Mouse (Mus musculus): ENCODE data around the gene Rassf5. TPM values are rescaled to one million over a fixed set of nuclear protein-coding genes. Genes with fewer than 3 reads are reported as not detected.

Gene Rassf5
- polyA plus RNA-seq, 1 experiment from 2014 or later = 4.0 TPM

- H3K27me3 ChIP-seq (replicated peaks; ENCODE audit: control insufficient read depth, insufficient read depth, low read length) = no peaks in the 10 kb centered on the region
- no peaks in the 10 kb centered on the region for H3K9me3 ChIP-seq (ENCODE audit: control insufficient read depth, low read length)
- no peaks in the 10 kb centered on the region for H3K4me1 ChIP-seq (ENCODE audit: control insufficient read depth, insufficient read depth, low read length)
- ATAC-seq (ENCODE audit: low read depth) (no peak), DNase-seq (ENCODE audit: low spot score) (peak; percentile 42)
- no peak overlapping the region for H3K27ac ChIP-seq (replicated peaks; ENCODE audit: low read depth, low read length)
- H3K4me3 ChIP-seq (ENCODE audit: low read depth, low read length) = no peak overlapping the region
- peaks cover 4% of the 10 kb centered on the region; the same call in 1 of the 2 replicates for H3K36me3 ChIP-seq (ENCODE audit: control insufficient read depth, insufficient read depth, low read length)
- 69% methylated on average over 8 of the region's 8 CpGs for WGBS
- no peak overlapping the region for H3K9ac ChIP-seq (ENCODE audit: low read depth, low read length)
- no peak overlapping the region for H3K4me2 ChIP-seq (ENCODE audit: low read depth, low read length)
Observed at GRCm38 (mm10) chr1:131184956-131185660, 60.0 kb downstream of the Rassf5 start.

- DNase-seq (ENCODE audit: low spot score) = peak; percentile 87
- H3K27ac ChIP-seq (replicated peaks; ENCODE audit: low read depth, low read length) = no peak overlapping the region
- WGBS = 55% methylated on average over 9 of the region's 9 CpGs
- H3K36me3 ChIP-seq (ENCODE audit: control insufficient read depth, insufficient read depth, low read length) = peaks cover 10% of the 10 kb centered on the region
- H3K4me1 ChIP-seq (ENCODE audit: control insufficient read depth, insufficient read depth, low read length) = no peaks in the 10 kb centered on the region
- H3K4me2 ChIP-seq (ENCODE audit: low read depth, low read length) = no peak overlapping the region
- H3K9ac ChIP-seq (ENCODE audit: low read depth, low read length) = no peak overlapping the region
- no peaks in the 10 kb centered on the region for H3K9me3 ChIP-seq (ENCODE audit: control insufficient read depth, low read length)
- no peak overlapping the region for H3K4me3 ChIP-seq (ENCODE audit: low read depth, low read length)
- H3K27me3 ChIP-seq (replicated peaks; ENCODE audit: control insufficient read depth, insufficient read depth, low read length) = no peaks in the 10 kb centered on the region
- ATAC-seq (ENCODE audit: low read depth) = peak; percentile 41; the same call in 1 of the 2 replicates
Observed at GRCm38 (mm10) chr1:131184253-131184955, 60.7 kb downstream of the Rassf5 start.

- Histone ChIP-seq H3K4me3 (ENCODE audit: low read depth, low read length) (no peak overlapping the region), H3K9ac (ENCODE audit: low read depth, low read length) (no peak overlapping the region), H3K4me1 (ENCODE audit: control insufficient read depth, insufficient read depth, low read length) (no peaks in the 10 kb centered on the region), H3K4me2 (ENCODE audit: low read depth, low read length) (no peak overlapping the region), H3K27me3 (replicated peaks; ENCODE audit: control insufficient read depth, insufficient read depth, low read length) (no peaks in the 10 kb centered on the region), H3K36me3 (ENCODE audit: control insufficient read depth, insufficient read depth, low read length) (peaks cover 18% of the 10 kb centered on the region), H3K27ac (replicated peaks; ENCODE audit: low read depth, low read length) (no peak overlapping the region), H3K9me3 (ENCODE audit: control insufficient read depth, low read length) (no peaks in the 10 kb centered on the region)
- WGBS = 81% methylated on average over 7 of the region's 7 CpGs
- ATAC-seq (ENCODE audit: low read depth) (no peak), DNase-seq (ENCODE audit: low spot score) (no peak)
Observed at GRCm38 (mm10) chr1:131183201-131183600, 61.9 kb downstream of the Rassf5 start.

GRCm38 (mm10) chr1:131181642-131182527 is 63.2 kb downstream of the Rassf5 start:
- no peaks in the 10 kb centered on the region for H3K4me1 ChIP-seq (ENCODE audit: control insufficient read depth, insufficient read depth, low read length)
- no peaks in the 10 kb centered on the region for H3K9me3 ChIP-seq (ENCODE audit: control insufficient read depth, low read length)
- 64% methylated on average over 9 of the region's 9 CpGs for WGBS
- no peaks in the 10 kb centered on the region for H3K27me3 ChIP-seq (replicated peaks; ENCODE audit: control insufficient read depth, insufficient read depth, low read length)
- DNase-seq (ENCODE audit: low spot score) (peak; percentile 86), ATAC-seq (ENCODE audit: low read depth) (no peak)
- H3K4me2 ChIP-seq (ENCODE audit: low read depth, low read length) = no peak overlapping the region
- peaks cover 30% of the 10 kb centered on the region for H3K36me3 ChIP-seq (ENCODE audit: control insufficient read depth, insufficient read depth, low read length)
- no peak overlapping the region for H3K27ac ChIP-seq (replicated peaks; ENCODE audit: low read depth, low read length)
- no peak overlapping the region for H3K9ac ChIP-seq (ENCODE audit: low read depth, low read length)
- H3K4me3 ChIP-seq (ENCODE audit: low read depth, low read length) = no peak overlapping the region

- Histone ChIP-seq H3K36me3 (ENCODE audit: control insufficient read depth, insufficient read depth, low read length) (peaks cover 45% of the 10 kb centered on the region), H3K4me1 (ENCODE audit: control insufficient read depth, insufficient read depth, low read length) (no peaks in the 10 kb centered on the region), H3K9ac (ENCODE audit: low read depth, low read length) (no peak overlapping the region), H3K4me2 (ENCODE audit: low read depth, low read length) (no peak overlapping the region), H3K4me3 (ENCODE audit: low read depth, low read length) (no peak overlapping the region), H3K9me3 (ENCODE audit: control insufficient read depth, low read length) (no peaks in the 10 kb centered on the region), H3K27ac (replicated peaks; ENCODE audit: low read depth, low read length) (no peak overlapping the region), H3K27me3 (replicated peaks; ENCODE audit: control insufficient read depth, insufficient read depth, low read length) (no peaks in the 10 kb centered on the region)
- 86% methylated on average over 7 of the region's 7 CpGs for WGBS
- ATAC-seq (ENCODE audit: low read depth) (peak; percentile 16; the same call in 1 of the 2 replicates), DNase-seq (ENCODE audit: low spot score) (peak; percentile 27)
Observed at GRCm38 (mm10) chr1:131180386-131180785, 64.7 kb downstream of the Rassf5 start.

- Histone ChIP-seq H3K4me3 (ENCODE audit: low read depth, low read length) (no peak overlapping the region), H3K27ac (replicated peaks; ENCODE audit: low read depth, low read length) (no peak overlapping the region), H3K36me3 (ENCODE audit: control insufficient read depth, insufficient read depth, low read length) (peaks cover 68% of the 10 kb centered on the region), H3K9me3 (ENCODE audit: control insufficient read depth, low read length) (no peaks in the 10 kb centered on the region), H3K9ac (ENCODE audit: low read depth, low read length) (no peak overlapping the region), H3K4me2 (ENCODE audit: low read depth, low read length) (no peak overlapping the region), H3K4me1 (ENCODE audit: control insufficient read depth, insufficient read depth, low read length) (no peaks in the 10 kb centered on the region), H3K27me3 (replicated peaks; ENCODE audit: control insufficient read depth, insufficient read depth, low read length) (no peaks in the 10 kb centered on the region)
- no peak for DNase-seq (ENCODE audit: low spot score)
- no peak for ATAC-seq (ENCODE audit: low read depth)
- 76% methylated on average over 5 of the region's 5 CpGs for WGBS
Observed at GRCm38 (mm10) chr1:131178083-131178482, 67.0 kb downstream of the Rassf5 start.

GRCm38 (mm10) chr1:131177249-131177648 is 67.8 kb downstream of the Rassf5 start:
- Histone ChIP-seq H3K4me3 (ENCODE audit: low read depth, low read length) (no peak overlapping the region), H3K4me2 (ENCODE audit: low read depth, low read length) (no peak overlapping the region), H3K9me3 (ENCODE audit: control insufficient read depth, low read length) (no peaks in the 10 kb centered on the region), H3K27me3 (replicated peaks; ENCODE audit: control insufficient read depth, insufficient read depth, low read length) (no peaks in the 10 kb centered on the region), H3K36me3 (ENCODE audit: control insufficient read depth, insufficient read depth, low read length) (peaks cover 76% of the 10 kb centered on the region), H3K9ac (ENCODE audit: low read depth, low read length) (no peak overlapping the region), H3K4me1 (ENCODE audit: control insufficient read depth, insufficient read depth, low read length) (no peaks in the 10 kb centered on the region), H3K27ac (replicated peaks; ENCODE audit: low read depth, low read length) (no peak overlapping the region)
- DNase-seq (ENCODE audit: low spot score) (no peak), ATAC-seq (ENCODE audit: low read depth) (no peak)
- WGBS = 72% methylated on average over 4 of the region's 4 CpGs

- no peak overlapping the region for H3K9ac ChIP-seq (ENCODE audit: low read depth, low read length)
Observed at GRCm38 (mm10) chr1:131175819-131176218, 69.2 kb downstream of the Rassf5 start.

More at GRCm38 (mm10) chr1:131175819-131176218, 69.2 kb downstream of the Rassf5 start:
- DNase-seq (ENCODE audit: low spot score) (no peak), ATAC-seq (ENCODE audit: low read depth) (no peak)
- H3K27ac ChIP-seq (replicated peaks; ENCODE audit: low read depth, low read length) = no peak overlapping the region
- H3K4me2 ChIP-seq (ENCODE audit: low read depth, low read length) = no peak overlapping the region
- peaks cover 90% of the 10 kb centered on the region for H3K36me3 ChIP-seq (ENCODE audit: control insufficient read depth, insufficient read depth, low read length)
- 96% methylated on average over 8 of the region's 8 CpGs for WGBS
- H3K4me1 ChIP-seq (ENCODE audit: control insufficient read depth, insufficient read depth, low read length) = no peaks in the 10 kb centered on the region
- no peaks in the 10 kb centered on the region for H3K27me3 ChIP-seq (replicated peaks; ENCODE audit: control insufficient read depth, insufficient read depth, low read length)
- H3K9me3 ChIP-seq (ENCODE audit: control insufficient read depth, low read length) = no peaks in the 10 kb centered on the region
- no peak overlapping the region for H3K4me3 ChIP-seq (ENCODE audit: low read depth, low read length)

All from embryonic facial prominence, embryonic 14.5 days (tissue).